Mouse (Mus musculus): ENCODE measurements around the gene Rreb1.
"Not testable (repeated sequence)": the region's sequence is repeated elsewhere in the genome, so short reads cannot be mapped to it uniquely, and the experiment has no call there.

- TF ChIP-seq CTCF (conservative IDR thresholded peaks at IDR 0.05; ENCODE audit: low read length); POU5F1 (IDR thresholded peaks at IDR 0.05; ENCODE audit: borderline replicate concordance, low read length): not testable (repeated sequence)
Measured at GRCm38 (mm10) chr13:37835811-37836210, 57.6 kb downstream of the Rreb1 start.

Measured in E14TG2a.4 (cell line).